Mouse (Mus musculus) erythroblast, embryonic 14.5 days (primary cell): Measurements from ENCODE around the gene Rasd1. TPM values are rescaled to one million over a fixed set of nuclear protein-coding genes. Genes with fewer than 3 reads are reported as not detected.

Experiments used
- H3K27me3 ChIP-seq: 2 replicates; pipeline ENCODE4 v1.6.1; 2012; ENCODE audit warnings: inconsistent platforms; ENCODE audit not compliant: control insufficient read depth
- H3K36me3 ChIP-seq: 2 replicates; pipeline ENCODE4 v1.6.1; 2012; ENCODE audit warnings: mild to moderate bottlenecking, inconsistent platforms; ENCODE audit not compliant: control insufficient read depth
- H3K4me1 ChIP-seq: 2 replicates; pipeline ENCODE4 v1.6.1; 2012; ENCODE audit warnings: inconsistent platforms; ENCODE audit not compliant: control insufficient read depth
- H3K4me3 ChIP-seq: replicated peaks from 2 replicates; pipeline ENCODE3; 2012; ENCODE audit warnings: moderate library complexity, mild to moderate bottlenecking, inconsistent platforms
- H3K9me3 ChIP-seq: 2 replicates; pipeline ENCODE4 v1.6.1; 2012; ENCODE audit warnings: low read length, inconsistent platforms, mixed read lengths; ENCODE audit not compliant: control insufficient read depth
- GATA1 ChIP-seq: IDR thresholded peaks from 2 replicates; pipeline ENCODE4 v1.6.1; 2012; ENCODE audit warnings: low read length, inconsistent platforms, mixed read lengths
- TAL1 ChIP-seq: IDR thresholded peaks from 3 replicates; pipeline ENCODE4 v1.6.1; 2012; ENCODE audit warnings: low read length, inconsistent platforms, mixed read lengths
- polyA plus RNA-seq: library from polyadenylated mRNA; stranded (reverse); fragments of >175 nt; gene quantifications from 2 replicates; pipeline ENCODE4 v1.2.3, GENCODE M21; 2012

Rasd1 gene
- not detected in 2 replicates for polyA plus RNA-seq

- Histone ChIP-seq H3K4me3 (peak within 1 kb of the TSS; percentile 61), H3K9me3 (peaks cover 5% of the 10 kb centered on the region; the same call in 1 of the 2 replicates), H3K4me1 (peaks cover 30% of the 10 kb centered on the region), H3K27me3 (peaks cover 41% of the 10 kb centered on the region), H3K36me3 (peaks cover 28% of the 10 kb centered on the region)
- TF ChIP-seq GATA1 = no peak
- TF ChIP-seq TAL1 = no peak
Measured at GRCm38 (mm10) chr11:59964818-59965217, at the start of gene Rasd1. Rasd1 (minus strand) TSS chr11:59964944.

GRCm38 (mm10) chr11:60011516-60011915, 46.8 kb upstream of the Rasd1 start:
- no peak overlapping the region for H3K4me3 ChIP-seq
- H3K4me1 ChIP-seq = no peaks in the 10 kb centered on the region
- no peaks in the 10 kb centered on the region for H3K27me3 ChIP-seq
- no peak for TF ChIP-seq TAL1
- H3K36me3 ChIP-seq = no peaks in the 10 kb centered on the region
- H3K9me3 ChIP-seq = no peaks in the 10 kb centered on the region

GRCm38 (mm10) chr11:60009451-60009850, 44.7 kb upstream of the Rasd1 start:
- H3K36me3 ChIP-seq = no peaks in the 10 kb centered on the region
- H3K4me3 ChIP-seq = no peak overlapping the region
- no peak for TF ChIP-seq GATA1
- TF ChIP-seq TAL1 = no peak
- no peaks in the 10 kb centered on the region for H3K27me3 ChIP-seq
- no peaks in the 10 kb centered on the region for H3K9me3 ChIP-seq
- no peaks in the 10 kb centered on the region for H3K4me1 ChIP-seq

GRCm38 (mm10) chr11:60005866-60006265, 41.1 kb upstream of the Rasd1 start:
- TF ChIP-seq TAL1 = no peak
- no peak for TF ChIP-seq GATA1
- H3K4me3 ChIP-seq = no peak overlapping the region
- no peaks in the 10 kb centered on the region for H3K9me3 ChIP-seq

GRCm38 (mm10) chr11:60004716-60005115, 40.0 kb upstream of the Rasd1 start:
- H3K27me3 ChIP-seq = no peaks in the 10 kb centered on the region
- H3K9me3 ChIP-seq = no peaks in the 10 kb centered on the region
- no peaks in the 10 kb centered on the region for H3K4me1 ChIP-seq
- H3K4me3 ChIP-seq = no peak overlapping the region
- H3K36me3 ChIP-seq = no peaks in the 10 kb centered on the region
- TF ChIP-seq GATA1 = no peak
- TF ChIP-seq TAL1 = no peak

More at GRCm38 (mm10) chr11:60005866-60006265, 41.1 kb upstream of the Rasd1 start:
- no peaks in the 10 kb centered on the region for H3K4me1 ChIP-seq
- no peaks in the 10 kb centered on the region for H3K36me3 ChIP-seq
- H3K27me3 ChIP-seq = no peaks in the 10 kb centered on the region

- H3K27me3 ChIP-seq = no peaks in the 10 kb centered on the region
- no peaks in the 10 kb centered on the region for H3K4me1 ChIP-seq
- no peaks in the 10 kb centered on the region for H3K9me3 ChIP-seq
- H3K36me3 ChIP-seq = no peaks in the 10 kb centered on the region
- TF ChIP-seq TAL1 (no peak), GATA1 (no peak)
- no peak overlapping the region for H3K4me3 ChIP-seq
Measured at GRCm38 (mm10) chr11:60003811-60004210, 39.1 kb upstream of the Rasd1 start.

- Histone ChIP-seq H3K36me3 (no peaks in the 10 kb centered on the region), H3K9me3 (no peaks in the 10 kb centered on the region), H3K4me3 (no peak overlapping the region), H3K4me1 (no peaks in the 10 kb centered on the region), H3K27me3 (no peaks in the 10 kb centered on the region)
- TF ChIP-seq GATA1 = no peak
- no peak for TF ChIP-seq TAL1
Measured at GRCm38 (mm10) chr11:60001231-60001980, 36.7 kb upstream of the Rasd1 start.

- no peaks in the 10 kb centered on the region for H3K9me3 ChIP-seq
- no peaks in the 10 kb centered on the region for H3K27me3 ChIP-seq
- H3K36me3 ChIP-seq = no peaks in the 10 kb centered on the region
- no peak overlapping the region for H3K4me3 ChIP-seq
- H3K4me1 ChIP-seq = no peaks in the 10 kb centered on the region
- TF ChIP-seq GATA1 (no peak), TAL1 (no peak)
Measured at GRCm38 (mm10) chr11:59994318-59994717, 29.6 kb upstream of the Rasd1 start.

- Histone ChIP-seq H3K9me3 (no peaks in the 10 kb centered on the region), H3K36me3 (no peaks in the 10 kb centered on the region), H3K4me1 (no peaks in the 10 kb centered on the region), H3K27me3 (no peaks in the 10 kb centered on the region), H3K4me3 (no peak overlapping the region)
- TF ChIP-seq TAL1 (no peak), GATA1 (no peak)
Measured at GRCm38 (mm10) chr11:59991365-59991764, 26.6 kb upstream of the Rasd1 start.
